Mouse (Mus musculus) liver, embryonic 12.5 days (tissue): Measurements from ENCODE around the gene Nifk. TPM values are rescaled to one million over a fixed set of nuclear protein-coding genes. Genes with fewer than 3 reads are reported as not detected.

Source experiments
- ATAC-seq: fragments of 200-750 bp; cut with Nextera tagmentation; 2 replicates; pipeline ENCODE4 v1.8.0; 2017; ENCODE audit warnings: moderate number of reproducible peaks, mild to moderate bottlenecking, moderate library complexity
- H3K27ac ChIP-seq: fragments of 300-500 bp; sonication (generic); 2 replicates; pipeline ENCODE4 v1.5.1; 2016; ENCODE audit warnings: mild to moderate bottlenecking
- H3K27me3 ChIP-seq: fragments of 300-500 bp; sonication (generic); replicated peaks from 2 replicates; pipeline ENCODE4 v1.6.1; 2016; ENCODE audit warnings: mild to moderate bottlenecking, moderate library complexity
- H3K36me3 ChIP-seq: fragments of 300-500 bp; sonication (generic); 2 replicates; pipeline ENCODE4 v1.6.1; 2016; ENCODE audit warnings: mild to moderate bottlenecking, moderate library complexity
- H3K4me1 ChIP-seq: fragments of 300-500 bp; sonication (generic); 2 replicates; pipeline ENCODE4 v1.6.1; 2016
- H3K4me2 ChIP-seq: fragments of 300-500 bp; sonication (generic); 2 replicates; pipeline ENCODE4 v1.6.1; 2016; ENCODE audit warnings: mild to moderate bottlenecking, moderate library complexity
- H3K4me3 ChIP-seq: fragments of 300-500 bp; sonication (generic); 2 replicates; pipeline ENCODE4 v1.5.1; 2016; ENCODE audit warnings: mild to moderate bottlenecking, moderate library complexity
- H3K9ac ChIP-seq: fragments of 300-500 bp; sonication (generic); 2 replicates; pipeline ENCODE4 v1.6.1; 2016; ENCODE audit warnings: mild to moderate bottlenecking, moderate library complexity
- H3K9me3 ChIP-seq: fragments of 300-500 bp; sonication (generic); replicated peaks from 2 replicates; pipeline ENCODE4 v1.6.1; 2016; ENCODE audit warnings: mild to moderate bottlenecking, moderate library complexity
- WGBS: fragments of 180-500 bp; shearing (Covaris S2); methylation state at CpG from one replicate; pipeline ENCODE4 v1.1.7; 2016; ENCODE audit not compliant: insufficient replicate concordance; 5-methylcytosine and 5-hydroxymethylcytosine counted together
- polyA plus RNA-seq: library from polyadenylated mRNA; unstranded; fragments of >200 nt; fragmentation: Nextera tagmentation; extraction: Ambion mirVana; gene quantifications from 2 replicates; pipeline ENCODE4 v1.2.1, GENCODE M21; 2016

Gene Nifk
- polyA plus RNA-seq = 81.9 and 86.3 TPM in 2 replicates

- Histone ChIP-seq H3K9me3 (no peaks in the 10 kb centered on the region), H3K27ac (peak within 1 kb of the TSS; percentile 67), H3K4me3 (peak within 1 kb of the TSS; percentile 89), H3K9ac (peak within 1 kb of the TSS; percentile 83), H3K36me3 (peaks cover 33% of the 10 kb centered on the region), H3K27me3 (peaks cover 14% of the 10 kb centered on the region), H3K4me1 (peaks cover 31% of the 10 kb centered on the region), H3K4me2 (peak within 1 kb of the TSS; percentile 81)
- peak; percentile 91 for ATAC-seq
- under 1% methylated on average over 37 of the region's 37 CpGs for WGBS
Measured at GRCm38 (mm10) chr1:118321661-118322201, at the start of gene Nifk. TSS of gene Nifk (plus strand) at chr1:118321839.

- Histone ChIP-seq H3K4me3 (no peak overlapping the region), H3K36me3 (no peaks in the 10 kb centered on the region), H3K4me2 (no peak overlapping the region), H3K27ac (no peak overlapping the region), H3K9ac (no peak overlapping the region), H3K9me3 (no peaks in the 10 kb centered on the region), H3K4me1 (no peaks in the 10 kb centered on the region), H3K27me3 (no peaks in the 10 kb centered on the region)
- no peak for ATAC-seq
- WGBS = 11% methylated on average over 2 of the region's 2 CpGs
Measured at GRCm38 (mm10) chr1:118275139-118275538, 46.5 kb upstream of the Nifk start.

GRCm38 (mm10) chr1:118292291-118292690 is 29.3 kb upstream of the Nifk start:
- Histone ChIP-seq H3K4me3 (no peak overlapping the region), H3K36me3 (peaks cover 34% of the 10 kb centered on the region), H3K4me2 (no peak overlapping the region), H3K4me1 (no peaks in the 10 kb centered on the region), H3K27ac (no peak overlapping the region), H3K9ac (no peak overlapping the region), H3K9me3 (no peaks in the 10 kb centered on the region), H3K27me3 (no peaks in the 10 kb centered on the region)
- no peak for ATAC-seq
- 79% methylated on average over 4 of the region's 4 CpGs for WGBS

GRCm38 (mm10) chr1:118294192-118294591 is 27.4 kb upstream of the Nifk start:
- no peak overlapping the region for H3K27ac ChIP-seq
- no peaks in the 10 kb centered on the region for H3K9me3 ChIP-seq
- no peak overlapping the region for H3K4me2 ChIP-seq
- H3K9ac ChIP-seq = no peak overlapping the region
- ATAC-seq = no peak
- WGBS = 94% methylated on average over 3 of the region's 3 CpGs
- peaks cover 53% of the 10 kb centered on the region for H3K36me3 ChIP-seq
- no peaks in the 10 kb centered on the region for H3K27me3 ChIP-seq
- H3K4me1 ChIP-seq = no peaks in the 10 kb centered on the region
- H3K4me3 ChIP-seq = no peak overlapping the region

GRCm38 (mm10) chr1:118294826-118295225 is 26.8 kb upstream of the Nifk start:
- Histone ChIP-seq H3K4me2 (no peak overlapping the region), H3K27ac (no peak overlapping the region), H3K9me3 (no peaks in the 10 kb centered on the region), H3K4me1 (no peaks in the 10 kb centered on the region), H3K4me3 (no peak overlapping the region), H3K27me3 (no peaks in the 10 kb centered on the region), H3K9ac (no peak overlapping the region), H3K36me3 (peaks cover 59% of the 10 kb centered on the region)
- 80% methylated on average over 5 of the region's 5 CpGs for WGBS
- ATAC-seq = no peak

- H3K27ac ChIP-seq = no peak overlapping the region
- H3K4me3 ChIP-seq = no peak overlapping the region
- no peak overlapping the region for H3K4me2 ChIP-seq
- no peak for ATAC-seq
- H3K27me3 ChIP-seq = no peaks in the 10 kb centered on the region
- H3K9me3 ChIP-seq = no peaks in the 10 kb centered on the region
- H3K36me3 ChIP-seq = peaks cover 77% of the 10 kb centered on the region
- WGBS = 79% methylated on average over 3 of the region's 3 CpGs
- H3K4me1 ChIP-seq = no peaks in the 10 kb centered on the region
- no peak overlapping the region for H3K9ac ChIP-seq
Measured at GRCm38 (mm10) chr1:118296673-118297072, 25.0 kb upstream of the Nifk start.

- ATAC-seq = no peak
- WGBS = 83% methylated on average over 2 of the region's 2 CpGs
- H3K9ac ChIP-seq = no peak overlapping the region
- no peaks in the 10 kb centered on the region for H3K4me1 ChIP-seq
- H3K27me3 ChIP-seq = no peaks in the 10 kb centered on the region
- H3K9me3 ChIP-seq = no peaks in the 10 kb centered on the region
- H3K27ac ChIP-seq = no peak overlapping the region
- H3K4me3 ChIP-seq = no peak overlapping the region
- H3K4me2 ChIP-seq = no peak overlapping the region
- peaks cover 88% of the 10 kb centered on the region for H3K36me3 ChIP-seq
Measured at GRCm38 (mm10) chr1:118297719-118298118, 23.9 kb upstream of the Nifk start.

- peak; percentile 97 for ATAC-seq
- peaks cover 21% of the 10 kb centered on the region for H3K36me3 ChIP-seq
- peaks cover 14% of the 10 kb centered on the region for H3K4me1 ChIP-seq
- H3K4me2 ChIP-seq = peak overlapping the region; percentile 82
- H3K9me3 ChIP-seq = no peaks in the 10 kb centered on the region
- H3K4me3 ChIP-seq = peak overlapping the region; percentile 86
- peak overlapping the region; percentile 92 for H3K27ac ChIP-seq
- under 1% methylated on average over 67 of the region's 67 CpGs for WGBS
- H3K27me3 ChIP-seq = peaks cover 2% of the 10 kb centered on the region; the same call in 1 of the 2 replicates
- H3K9ac ChIP-seq = peak overlapping the region; percentile 90
Measured at GRCm38 (mm10) chr1:118310780-118311621, 10.6 kb upstream of the Nifk start.

GRCm38 (mm10) chr1:118311622-118312326 is 9.9 kb upstream of the Nifk start, which contains the start of gene Tsn:
TSS of gene Tsn (minus strand) at chr1:118311739.
- H3K4me1 ChIP-seq = peaks cover 14% of the 10 kb centered on the region
- 35% methylated on average over 12 of the region's 12 CpGs for WGBS
- peak within 1 kb of the TSS; percentile 82 for H3K4me2 ChIP-seq
- H3K4me3 ChIP-seq = peak within 1 kb of the TSS; percentile 86
- ATAC-seq = no peak; the same call in 1 of the 2 replicates
- peaks cover 4% of the 10 kb centered on the region; the same call in 1 of the 2 replicates for H3K27me3 ChIP-seq
- H3K27ac ChIP-seq = peak within 1 kb of the TSS; percentile 92
- peak within 1 kb of the TSS; percentile 90 for H3K9ac ChIP-seq
- H3K9me3 ChIP-seq = no peaks in the 10 kb centered on the region
- H3K36me3 ChIP-seq = peaks cover 13% of the 10 kb centered on the region

GRCm38 (mm10) chr1:118320696-118321095 is 943 bp upstream of the Nifk start:
- H3K27me3 ChIP-seq = peaks cover 18% of the 10 kb centered on the region
- H3K27ac ChIP-seq = no peak overlapping the region
- peaks cover 25% of the 10 kb centered on the region for H3K36me3 ChIP-seq
- H3K4me3 ChIP-seq = no peak overlapping the region
- no peaks in the 10 kb centered on the region for H3K9me3 ChIP-seq
- WGBS = 57% methylated on average over 2 of the region's 2 CpGs
- no peak for ATAC-seq
- peak overlapping the region; percentile 83; the same call in 1 of the 2 replicates for H3K9ac ChIP-seq
- no peak overlapping the region for H3K4me2 ChIP-seq
- peaks cover 31% of the 10 kb centered on the region for H3K4me1 ChIP-seq

- peaks cover 63% of the 10 kb centered on the region for H3K36me3 ChIP-seq
Measured at GRCm38 (mm10) chr1:118334749-118335713, 13.4 kb downstream of the Nifk start.

More at GRCm38 (mm10) chr1:118334749-118335713, 13.4 kb downstream of the Nifk start:
- Histone ChIP-seq H3K27me3 (no peaks in the 10 kb centered on the region), H3K4me3 (no peak overlapping the region), H3K9ac (no peak overlapping the region), H3K27ac (no peak overlapping the region), H3K9me3 (no peaks in the 10 kb centered on the region), H3K4me2 (no peak overlapping the region), H3K4me1 (no peaks in the 10 kb centered on the region)
- 0 out of 2 replicates have a peak, but pooled peaks have one; percentile 18 for ATAC-seq
- WGBS = 79% methylated on average over 9 of the region's 9 CpGs
